Mouse (Mus musculus): ENCODE measurements around the gene Zfp850.

GRCm38 (mm10) chr7:27982197-27982596 is 31.7 kb downstream of the Zfp850 start:
- TF ChIP-seq POLR2A (IDR thresholded peaks at IDR 0.05; ENCODE audit: control insufficient read depth, extremely low read depth, insufficient read depth, low read length, poor library complexity) (no peak), CTCF (IDR thresholded peaks at IDR 0.05; ENCODE audit: borderline replicate concordance, control insufficient read depth, extremely low read depth, insufficient read depth, low read length, poor library complexity) (no peak)

Data from thymus, adult 2 months (tissue).